Mouse (Mus musculus): ENCODE results near the gene H2-T23. TPM values are rescaled to one million over a fixed set of nuclear protein-coding genes. Genes with fewer than 3 reads are reported as not detected.

H2-T23 gene
- 301 TPM for total RNA-seq (2023)

GRCm38 (mm10) chr17:36032351-36032875 lies at the start of gene H2-T23:
Gene H2-T23, minus strand, starts transcription at chr17:36032855.

GRCm38 (mm10) chr17:36058362-36058761 lies 25.7 kb upstream of the H2-T23 start, which contains the start of gene Gm11127:
Gene Gm11127, minus strand, starts transcription at chr17:36058371.

GRCm38 (mm10) chr17:36042610-36043169 lies 10.0 kb upstream of the H2-T23 start, which contains the start of the genes H2-T22 and Gm6034:
Gene H2-T22, minus strand, starts transcription at chr17:36042747.
Gene Gm6034, plus strand, starts transcription at chr17:36042961.

GRCm38 (mm10) chr17:36020191-36021073 lies 12.2 kb downstream of the H2-T23 start, which contains the start of gene H2-T24:
Gene H2-T24, minus strand, starts transcription at chr17:36020560.

Other genes with a start within 250 kb of the H2-T23 start
- gene Ier3, start 211.2 kb downstream of the H2-T23 start, total RNA-seq (2023), result 10.8 TPM
- gene Flot1, start 209.6 kb downstream of the H2-T23 start, total RNA-seq (2023), result 52.4 TPM
- gene Tubb5, start 194.5 kb downstream of the H2-T23 start, total RNA-seq (2023), result 692 TPM
- gene Mdc1, start 191.3 kb downstream of the H2-T23 start, total RNA-seq (2023), result 76.2 TPM
- gene Nrm, start 171.5 kb downstream of the H2-T23 start, total RNA-seq (2023), result 16.8 TPM
- 239 TPM for gene Ppp1r18, start 167.3 kb downstream of the H2-T23 start, total RNA-seq (2023)
- gene Dhx16, start 153.0 kb downstream of the H2-T23 start, total RNA-seq (2023), result 109 TPM
- gene 2310061I04Rik, start 135.4 kb downstream of the H2-T23 start, total RNA-seq (2023), result 23.7 TPM
- 8.6 TPM for gene Atat1, start 122.8 kb downstream of the H2-T23 start, total RNA-seq (2023)
- gene Mrps18b, start 116.5 kb downstream of the H2-T23 start, total RNA-seq (2023), result 67.6 TPM
- 156 TPM for gene Ppp1r10, start 116.4 kb downstream of the H2-T23 start, total RNA-seq (2023)
- gene Abcf1, start 63.1 kb downstream of the H2-T23 start, total RNA-seq (2023), result 116 TPM
- 51.7 TPM for gene Gnl1, start 53.0 kb downstream of the H2-T23 start, total RNA-seq (2023)
- gene Prr3, start 52.6 kb downstream of the H2-T23 start, total RNA-seq (2023), result 47.3 TPM
- 22.1 TPM for gene H2-T24, start 12.3 kb downstream of the H2-T23 start, total RNA-seq (2023)
- gene H2-T22, start 9.9 kb upstream of the H2-T23 start, total RNA-seq (2023), result 184 TPM
- gene Gm6034, start 10.1 kb upstream of the H2-T23 start, total RNA-seq (2023), result 1.0 TPM
- gene Gm11127, start 25.5 kb upstream of the H2-T23 start, total RNA-seq (2023), result 81.8 TPM
- gene Gm19684, start 88.8 kb upstream of the H2-T23 start, total RNA-seq (2023), result 9.5 TPM
- gene Gm7030, start 96.6 kb upstream of the H2-T23 start, total RNA-seq (2023), result 17.0 TPM
- 0.83 TPM for gene Gm8909, start 135.7 kb upstream of the H2-T23 start, total RNA-seq (2023)
- gene H2-T3, start 157.4 kb upstream of the H2-T23 start, total RNA-seq (2023), result 3.4 TPM
- gene Rpp21, start 225.2 kb upstream of the H2-T23 start, total RNA-seq (2023), result 63.3 TPM
- 79.2 TPM for gene Trim39, start 239.4 kb upstream of the H2-T23 start, total RNA-seq (2023)

All from CD8-positive naive resting alpha-beta T cell, adult 57 days (primary cell).